Mouse (Mus musculus): ENCODE results near the gene Ubc. TPM values are rescaled to one million over a fixed set of nuclear protein-coding genes. Genes with fewer than 3 reads are reported as not detected.

The Ubc gene
- total RNA-seq, 2 experiments from 2014 or later = 650 to 744 TPM

DNA sequence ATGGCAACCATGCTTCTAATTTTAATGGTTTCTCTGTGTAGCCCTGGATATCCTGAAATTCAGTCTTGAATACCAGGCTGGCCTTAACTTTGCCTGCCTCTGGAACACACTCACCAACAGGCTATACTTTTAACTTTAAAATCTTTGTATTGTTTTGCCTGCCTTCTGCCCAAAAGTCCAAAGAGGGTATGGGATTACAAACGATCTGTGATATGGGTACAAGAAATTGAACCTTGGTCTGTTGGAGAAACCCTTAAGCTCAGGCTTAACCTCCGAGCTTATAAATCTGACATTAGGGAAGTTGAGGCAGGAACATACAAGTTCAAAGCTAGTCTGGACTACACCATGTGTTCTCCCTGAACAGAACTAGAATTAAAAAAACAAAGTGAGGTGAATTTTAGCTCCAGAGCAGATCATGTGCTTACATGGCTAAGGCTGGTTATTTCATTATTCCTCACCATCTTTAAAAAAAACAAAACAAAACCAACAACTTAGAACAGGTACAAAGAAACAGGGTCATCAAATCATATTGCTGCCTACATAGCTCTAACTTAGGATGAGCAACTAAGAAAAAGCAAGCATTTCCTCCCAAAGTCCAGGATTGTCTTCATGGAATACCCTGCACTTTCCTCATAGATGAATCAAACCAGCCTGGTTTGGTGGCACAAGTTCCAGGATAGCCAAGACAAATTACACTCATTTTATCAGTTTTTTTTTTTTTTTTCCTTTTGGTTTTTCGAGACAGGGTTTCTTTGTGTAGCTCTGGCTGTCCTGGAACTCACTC, 6.2 kb downstream of the Ubc start:
- DNase-seq (ENCODE audit: low spot score in 2 of 2) = no peak

DNA sequence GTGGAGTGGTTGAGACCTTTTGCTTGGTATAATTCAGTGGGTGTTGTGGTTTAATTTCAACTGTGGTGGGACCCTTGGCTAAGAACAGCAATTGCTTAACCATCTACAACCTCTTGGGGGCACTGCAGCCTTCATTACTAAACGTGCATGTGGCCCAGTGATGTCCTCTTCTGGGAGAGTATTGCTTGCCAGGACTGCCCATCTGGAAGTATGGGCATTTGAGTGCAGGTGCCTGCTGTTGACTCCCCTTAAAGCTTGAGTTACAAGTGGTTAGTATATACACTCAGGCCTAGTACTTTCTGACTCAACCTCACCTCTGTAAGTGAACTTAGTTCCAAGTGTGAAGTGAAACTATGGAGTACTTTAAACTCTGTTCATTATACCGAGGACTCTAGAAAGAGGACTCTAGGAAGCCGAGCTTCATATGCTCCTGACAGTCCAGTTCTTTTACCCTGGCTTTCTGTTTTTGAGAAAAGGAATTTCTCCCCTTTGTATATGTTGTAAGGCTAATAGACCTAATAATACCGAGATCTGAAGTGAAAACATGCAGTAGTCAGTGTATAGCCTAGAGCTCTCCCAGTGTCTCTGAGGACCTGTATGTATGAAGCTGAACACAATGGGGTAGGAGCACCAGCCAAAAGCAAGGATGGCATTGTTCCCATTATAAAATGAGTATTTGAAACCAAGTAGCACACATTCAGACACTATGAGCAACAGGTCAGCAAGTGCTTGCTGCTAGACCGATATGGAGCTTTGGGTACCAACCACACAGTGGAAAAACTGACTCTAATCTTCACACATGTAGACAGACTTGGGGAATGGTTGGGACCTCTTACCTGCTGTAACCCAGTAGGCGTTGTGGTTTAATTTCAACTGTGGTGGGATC, 7.1 kb downstream of the Ubc start:
- DNase-seq (ENCODE audit: low spot score in 2 of 2) = peak in 1 of 2 experiments; percentile 39

DNA sequence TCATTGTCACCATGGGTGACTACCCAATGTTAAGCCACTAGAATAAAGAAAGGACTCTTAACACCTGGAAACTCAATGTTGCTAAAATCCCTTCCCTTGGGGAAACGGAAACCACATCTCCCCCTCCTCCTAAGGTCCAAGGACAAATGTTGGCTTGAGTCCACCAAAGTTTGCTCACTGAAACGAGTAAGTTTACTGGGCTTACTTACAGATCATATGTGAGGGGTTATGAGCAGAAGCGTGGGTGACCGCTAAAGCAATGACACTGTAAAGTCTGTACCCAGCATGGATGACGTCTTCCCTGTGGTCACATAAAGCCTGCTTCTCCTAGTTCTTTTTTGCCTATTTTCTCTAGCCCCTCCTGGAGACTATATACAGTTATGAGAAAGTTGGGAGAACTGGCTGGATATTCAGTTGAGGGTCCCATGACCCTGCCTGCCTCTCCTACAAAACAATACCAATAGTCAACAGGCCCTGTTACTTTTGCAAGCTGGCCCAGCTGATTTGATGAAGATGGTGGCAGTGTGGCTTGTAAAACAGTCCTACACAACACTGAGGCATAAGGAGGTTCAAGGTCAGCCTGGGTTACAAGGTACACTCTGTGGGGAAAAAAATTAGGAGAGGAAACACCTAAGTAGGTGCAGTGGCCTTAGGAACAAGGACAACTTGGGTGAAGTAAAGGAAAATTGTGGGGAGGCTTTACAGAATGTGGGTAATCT, 7.9 kb downstream of the Ubc start:
- DNase-seq (ENCODE audit: low spot score in 2 of 2) = no peak

DNA sequence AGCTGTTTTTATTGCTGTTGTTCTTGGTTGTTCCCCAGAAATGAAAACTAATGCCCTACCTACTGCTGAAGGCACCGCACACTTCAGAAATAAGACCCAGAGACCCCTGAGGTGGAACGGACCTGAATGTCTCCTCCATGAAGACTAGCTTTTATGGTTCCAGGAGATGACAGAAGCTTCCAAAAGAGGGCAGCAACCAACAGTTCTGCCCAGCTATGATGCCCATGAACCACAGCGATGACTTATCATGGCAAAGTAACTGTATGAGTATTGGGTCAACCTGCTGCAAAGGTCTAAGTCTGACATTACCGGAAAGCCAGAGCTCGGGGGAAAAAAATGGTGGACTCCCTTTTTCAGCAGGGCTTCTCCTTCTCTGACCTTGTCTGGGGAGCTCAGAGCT, 11.1 kb downstream of the Ubc start:
- DNase-seq (ENCODE audit: low spot score in 2 of 2) = no peak

DNA sequence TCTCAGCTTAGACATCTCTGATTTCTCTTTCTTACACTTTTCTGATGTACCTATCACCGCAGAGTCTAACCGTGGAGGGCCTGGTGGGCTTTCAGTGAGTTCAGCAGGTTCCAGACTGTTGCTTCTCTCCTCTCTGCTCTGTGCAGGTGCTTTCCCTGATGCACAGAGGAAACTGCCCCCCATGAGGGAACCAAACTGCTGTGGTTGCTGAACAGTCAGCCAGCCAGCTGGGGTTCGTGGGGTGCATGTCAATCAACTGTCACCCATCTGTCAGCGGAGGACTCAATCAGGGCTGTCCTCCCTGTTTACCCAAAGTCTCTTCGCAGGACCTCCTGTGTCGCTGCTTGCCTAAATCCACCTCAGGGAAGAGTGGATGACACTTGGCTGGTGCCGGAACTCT, 12.8 kb downstream of the Ubc start:
- DNase-seq (ENCODE audit: low spot score in 2 of 2) = no peak

DNA sequence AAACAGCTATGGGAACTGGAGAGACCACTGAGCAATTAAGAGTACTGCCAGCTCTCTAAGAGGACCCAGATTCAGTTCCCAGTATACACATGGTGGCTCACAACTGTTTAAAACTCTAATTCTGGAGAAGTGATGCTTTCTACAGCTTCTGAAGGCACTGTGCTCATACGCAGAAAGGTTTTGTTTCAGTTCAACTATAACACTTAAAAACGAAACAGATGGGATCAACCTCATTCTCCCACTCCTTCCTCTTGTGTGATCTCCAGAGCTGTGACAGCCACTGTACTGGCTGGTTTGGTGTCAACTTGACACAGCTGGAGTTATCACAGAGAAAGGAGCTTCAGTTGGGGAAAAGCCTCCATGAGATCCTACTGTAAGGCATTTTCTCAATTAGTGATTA, 14.1 kb downstream of the Ubc start:
- no peak for DNase-seq (ENCODE audit: low spot score in 2 of 2)

DNA sequence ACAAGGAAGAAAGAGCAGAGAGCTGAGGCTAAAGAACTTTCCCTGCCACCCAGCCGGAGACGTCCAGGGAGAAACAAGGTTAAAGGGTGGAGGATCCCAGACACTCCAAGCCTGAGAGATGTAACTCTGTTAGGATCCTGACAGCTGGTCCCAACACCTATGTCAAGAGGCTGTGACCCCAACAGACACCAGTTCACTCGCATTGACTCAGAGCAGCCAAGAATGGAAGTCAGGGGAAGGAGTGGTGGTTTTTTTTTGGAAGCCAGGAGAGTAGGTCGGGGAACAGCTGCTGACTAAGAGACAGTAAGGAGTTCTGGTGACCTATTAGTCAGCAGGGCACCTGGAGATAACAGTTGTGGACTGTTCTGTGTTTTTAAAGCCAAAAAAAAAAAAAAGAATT, 18.0 kb downstream of the Ubc start:
- no peak for DNase-seq (ENCODE audit: low spot score in 2 of 2)

DNA sequence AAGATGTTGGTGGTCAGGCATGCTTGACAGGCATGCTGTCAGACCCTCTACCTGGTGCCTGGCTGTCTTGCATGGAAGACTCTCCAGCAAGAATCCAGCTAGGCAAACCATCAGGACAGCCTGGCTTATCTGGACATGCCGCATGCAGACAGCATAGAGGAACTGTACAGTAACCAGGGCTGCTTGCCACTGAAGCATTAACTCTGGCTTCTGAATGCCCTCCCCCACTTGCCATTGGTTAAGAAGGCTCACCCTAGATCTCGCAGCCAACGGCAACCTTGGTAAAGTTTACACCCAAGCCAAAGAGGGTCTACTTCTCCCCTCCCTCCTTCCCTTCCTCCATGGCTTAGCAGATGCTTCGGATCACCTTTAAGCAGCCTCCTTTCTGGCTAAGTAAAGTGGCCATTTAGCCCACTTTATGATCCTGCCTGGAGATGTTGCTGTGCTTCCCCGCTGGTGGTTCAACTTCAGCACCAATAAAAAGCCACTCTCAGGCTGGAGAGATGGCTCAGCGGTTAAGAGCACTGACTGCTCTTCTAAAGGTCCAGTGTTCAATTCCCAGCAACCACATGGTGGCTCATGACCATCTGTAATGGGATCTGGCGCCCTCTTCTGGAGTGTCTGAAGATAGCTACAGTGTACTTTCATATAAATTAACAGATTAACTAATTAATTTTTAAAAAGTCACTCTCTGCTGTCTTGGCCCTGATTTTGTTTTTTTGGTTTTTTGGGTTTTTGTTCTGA, 18.9 kb downstream of the Ubc start:
- DNase-seq (ENCODE audit: low spot score in 2 of 2) = no peak

DNA sequence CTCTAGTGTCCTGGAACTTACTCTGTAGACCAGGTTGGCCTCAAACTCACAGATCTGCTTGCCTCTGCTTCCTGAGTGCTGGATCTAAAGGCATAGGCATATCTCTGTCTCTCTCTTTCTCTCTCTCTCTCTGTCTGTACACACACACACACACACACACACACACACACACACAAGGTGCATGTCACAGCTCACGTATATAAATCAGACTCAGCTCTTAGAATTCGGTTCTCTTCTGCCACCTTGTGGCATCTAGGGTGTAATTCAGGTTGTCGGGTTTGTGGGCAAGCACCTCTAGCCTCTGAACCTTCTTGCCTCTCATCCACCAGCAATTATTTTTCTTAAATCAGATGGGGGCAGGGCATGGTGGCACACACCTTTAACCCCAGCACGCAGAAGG, 21.4 kb downstream of the Ubc start:
- peak in 1 of 2 experiments; percentile 56 for DNase-seq (ENCODE audit: low spot score in 2 of 2)

DNA sequence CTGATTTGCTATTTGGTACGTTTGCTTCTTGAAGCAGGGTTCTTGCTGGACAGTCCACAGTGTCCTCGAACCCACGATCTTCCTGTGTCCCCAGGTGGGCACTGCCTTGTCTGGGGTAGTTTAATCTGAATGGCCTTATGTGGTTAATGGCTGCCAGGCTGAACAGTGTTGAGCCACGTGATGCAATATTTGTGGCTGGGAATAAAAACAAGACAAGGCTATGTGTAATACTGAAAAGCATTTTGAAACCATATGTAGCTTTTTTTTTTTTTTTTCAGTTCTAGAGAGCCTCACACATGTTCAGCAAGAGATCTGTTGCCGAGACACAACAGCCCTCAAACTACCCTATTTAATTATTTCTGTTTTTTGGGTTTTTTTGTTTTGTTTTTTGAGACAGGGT, 21.8 kb downstream of the Ubc start:
- DNase-seq (ENCODE audit: low spot score in 2 of 2) = no peak

DNA sequence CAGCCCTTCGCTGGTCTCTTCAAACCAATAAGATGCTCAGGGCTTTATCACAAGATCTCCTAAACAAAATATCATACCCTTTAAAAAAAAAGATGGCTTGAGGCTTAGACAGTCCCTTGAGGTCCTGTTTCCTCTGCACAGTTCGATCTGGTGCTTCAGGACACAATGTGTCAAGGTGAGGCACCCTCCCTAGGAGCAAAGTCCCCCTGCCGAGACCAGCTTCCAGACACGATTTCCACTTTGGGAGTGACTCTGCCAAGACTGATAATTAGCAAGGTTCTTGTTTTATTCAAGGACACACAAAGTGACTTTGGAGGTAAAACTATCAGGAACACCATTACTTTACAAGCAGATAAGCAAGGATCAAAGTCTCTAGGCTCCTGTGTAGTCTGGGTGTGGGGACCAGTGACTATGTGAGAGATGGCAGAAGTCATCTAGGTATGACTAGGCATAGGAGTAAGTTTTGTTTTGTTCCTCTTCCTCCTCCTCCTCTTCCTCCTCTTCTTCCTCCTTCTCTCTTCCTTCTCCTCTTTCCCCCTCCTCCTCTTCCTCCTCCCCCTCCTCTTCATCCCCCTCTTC, 25.1 kb downstream of the Ubc start:
- DNase-seq (ENCODE audit: low spot score in 2 of 2) = no peak

DNA sequence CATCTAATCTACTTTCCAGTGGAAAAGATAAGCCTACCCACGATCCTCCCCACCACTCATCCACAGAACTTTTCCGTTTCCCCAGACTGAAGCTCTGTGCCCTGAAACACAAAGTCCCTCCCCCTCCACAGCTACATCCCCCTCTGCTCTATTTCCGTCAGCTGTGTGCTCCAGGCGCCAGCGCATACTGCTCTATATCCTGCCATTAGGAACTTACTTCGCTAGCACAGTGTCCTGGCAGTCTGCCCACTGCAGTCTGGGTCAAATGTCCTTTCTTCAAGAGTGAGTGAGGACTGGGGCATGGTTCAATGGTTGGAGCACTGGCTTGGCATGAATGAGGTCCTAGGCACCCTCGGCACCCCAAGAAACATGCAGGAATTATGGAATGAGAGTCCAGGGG, 26.1 kb downstream of the Ubc start:
- DNase-seq (ENCODE audit: low spot score in 2 of 2) = peak in 1 of 2 experiments; percentile 45

DNA sequence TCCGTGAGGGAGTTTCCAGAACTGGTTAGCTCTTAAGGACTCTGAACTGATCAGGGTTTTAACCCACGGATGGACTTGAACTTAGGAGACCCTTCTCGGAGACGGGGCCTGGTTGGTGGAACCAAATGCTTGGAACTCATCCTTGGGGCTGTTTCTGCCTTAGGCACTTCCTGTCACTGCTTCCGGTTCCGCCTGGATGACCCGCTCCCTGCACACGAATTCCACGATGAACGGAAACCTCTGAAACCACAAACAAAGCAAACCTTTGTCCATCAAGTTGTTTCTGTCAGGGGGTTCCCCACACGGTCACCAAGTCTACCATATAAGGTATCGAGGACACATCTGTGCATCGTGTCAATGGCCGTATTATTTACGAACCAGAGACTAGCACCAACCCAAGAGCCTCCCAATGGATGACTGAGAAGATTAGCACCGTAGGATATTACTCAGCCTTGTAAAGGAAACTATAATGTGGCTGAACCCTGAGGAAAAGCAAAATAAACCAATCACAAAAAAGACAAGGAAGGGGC, 29.0 kb downstream of the Ubc start:
- DNase-seq (ENCODE audit: low spot score in 2 of 2) = no peak

DNA sequence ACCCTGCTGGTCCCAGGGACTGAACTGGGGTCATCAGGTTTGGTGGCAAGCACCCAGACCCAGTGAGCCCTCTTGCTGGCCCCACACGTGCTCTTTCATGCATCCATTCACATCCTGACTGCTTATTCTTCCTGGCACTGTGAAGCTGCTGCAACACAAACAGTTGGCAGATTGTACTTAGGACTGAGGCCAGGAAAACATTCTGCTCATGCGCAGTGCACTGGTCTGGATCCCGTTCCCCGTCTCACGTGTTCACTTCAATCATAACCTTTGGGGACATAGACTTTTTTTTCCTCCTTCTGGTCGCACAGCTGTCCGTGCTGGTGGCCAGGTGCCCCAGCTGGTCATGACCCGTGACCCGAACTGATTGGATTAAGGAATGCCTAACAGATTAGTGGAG, 29.4 kb downstream of the Ubc start:
- no peak for DNase-seq (ENCODE audit: low spot score in 2 of 2)

DNA sequence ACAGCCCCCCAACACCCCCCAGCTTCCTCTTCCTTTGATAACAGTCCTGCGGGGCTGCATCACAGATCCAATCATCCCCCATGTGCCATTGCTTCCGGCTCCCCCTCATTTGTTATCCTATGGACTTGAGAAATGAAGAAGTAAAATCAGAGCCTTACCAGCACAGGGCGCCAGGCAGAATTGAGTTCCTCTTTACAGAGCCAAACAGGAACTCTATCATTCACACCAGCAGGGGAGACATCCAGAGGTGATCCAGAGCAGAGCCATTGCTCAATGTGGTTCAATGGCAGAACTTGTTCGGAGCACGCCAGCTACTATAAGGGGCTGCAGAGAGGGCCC, 31.8 kb downstream of the Ubc start:
- DNase-seq (ENCODE audit: low spot score in 2 of 2) = no peak

DNA sequence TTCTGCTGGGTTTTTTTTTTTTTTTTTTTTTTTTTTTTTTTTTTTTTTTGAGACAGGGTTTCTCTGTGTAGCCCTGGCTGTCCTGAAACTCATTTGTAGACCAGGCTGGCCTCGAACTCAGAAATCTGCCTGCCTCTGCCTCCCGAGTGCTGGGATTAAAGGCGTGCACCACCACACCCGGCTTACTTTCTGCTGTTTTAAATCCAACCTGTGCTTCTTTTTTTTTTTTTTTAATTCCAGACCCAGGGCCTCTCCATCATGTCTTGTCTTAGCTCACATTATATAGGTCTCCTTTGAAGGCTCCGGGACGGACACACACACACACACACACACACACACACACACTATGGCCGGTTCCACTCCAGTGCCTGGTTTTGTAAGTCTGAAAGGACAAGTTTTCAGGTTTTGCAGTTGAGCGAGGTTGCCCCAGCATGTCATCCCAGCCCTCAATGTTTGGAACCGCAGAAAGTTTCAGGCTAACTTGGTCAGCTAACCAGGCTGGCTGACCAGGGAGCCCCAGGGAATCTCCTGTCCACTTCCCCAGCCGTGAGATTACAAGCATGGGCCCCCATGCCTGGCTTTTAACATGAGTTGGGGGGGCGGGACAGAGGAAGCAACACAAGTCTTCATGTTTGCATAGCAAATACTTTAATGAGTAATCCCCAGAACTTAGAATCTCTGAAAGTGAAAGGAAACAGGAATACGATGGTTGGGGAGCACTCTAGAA, 32.3 kb downstream of the Ubc start:
- DNase-seq (ENCODE audit: low spot score in 2 of 2) = no peak

DNA sequence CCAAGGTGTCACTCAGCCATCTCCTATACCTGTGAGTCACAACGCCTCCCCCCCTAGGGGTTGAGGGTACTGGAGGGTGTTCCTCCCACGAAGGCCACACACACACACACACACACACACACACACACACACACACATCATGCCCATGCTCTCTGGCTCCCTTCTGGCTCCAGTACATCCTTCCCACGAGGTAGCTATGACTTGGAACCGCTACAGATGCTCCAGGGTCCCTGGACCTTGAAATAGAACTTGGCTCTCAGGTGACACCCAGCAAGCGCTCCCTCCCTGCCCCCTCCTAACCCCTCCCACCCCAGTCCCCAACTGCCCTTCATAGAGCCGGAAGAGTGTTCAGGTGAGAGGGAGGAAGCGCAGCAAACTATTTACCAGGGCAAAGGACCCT, 34.4 kb downstream of the Ubc start:
- no peak for DNase-seq (ENCODE audit: low spot score in 2 of 2)

DNA sequence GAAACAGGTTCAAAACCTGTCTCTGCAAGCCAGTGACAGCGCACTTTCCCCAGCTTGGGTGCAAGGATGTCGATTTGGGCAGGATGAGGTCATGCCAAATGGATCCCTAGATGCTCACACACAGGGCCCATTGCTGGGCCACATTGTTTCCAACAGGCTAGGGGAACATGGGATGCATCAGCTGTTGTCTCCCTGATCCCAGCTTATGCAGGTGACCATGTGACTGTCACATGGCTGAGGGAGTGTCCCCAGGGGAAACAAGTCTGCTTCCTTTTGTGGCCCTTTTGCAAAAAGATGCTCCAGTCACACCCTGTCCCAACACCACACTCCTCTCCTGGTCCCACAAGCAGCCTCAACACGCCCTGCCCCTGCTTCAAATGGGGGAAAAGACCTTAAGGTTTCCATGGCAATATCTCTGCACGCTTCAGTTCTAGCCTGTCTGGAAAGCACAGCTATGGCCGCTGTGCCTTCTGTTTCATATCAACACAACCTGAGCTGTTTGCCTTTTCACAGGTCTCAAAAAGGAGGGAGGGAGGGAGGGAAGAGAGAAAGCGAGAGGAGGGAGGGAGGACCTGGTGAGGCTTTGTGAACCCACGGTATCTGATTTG, 35.0 kb downstream of the Ubc start:
- DNase-seq (ENCODE audit: low spot score in 2 of 2) = no peak

DNA sequence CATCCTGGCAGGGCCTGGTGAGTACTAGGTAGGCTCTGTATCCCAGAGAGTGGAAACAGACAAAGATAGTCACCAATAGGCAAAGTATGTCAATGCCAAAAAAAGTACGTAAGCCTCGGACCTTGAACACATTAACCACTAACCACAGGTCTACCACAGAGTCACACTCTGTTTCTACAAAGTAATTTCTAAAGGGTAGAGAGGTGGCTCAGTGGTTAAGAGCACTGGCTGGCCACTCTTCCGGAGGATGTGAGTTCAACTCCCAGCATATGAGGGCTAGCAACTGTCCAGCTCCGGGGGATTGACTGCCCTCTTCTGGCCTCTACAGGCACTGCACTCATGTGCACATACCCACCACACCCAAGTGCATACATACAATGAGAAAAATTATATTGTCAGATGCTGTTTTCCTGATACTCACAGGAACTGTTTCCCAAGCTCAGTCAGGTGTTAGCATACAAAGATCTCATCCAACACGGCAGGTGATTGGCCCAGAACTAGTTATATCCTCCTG, 37.2 kb downstream of the Ubc start:
- DNase-seq (ENCODE audit: low spot score in 2 of 2) = no peak
